Mouse (Mus musculus) spleen, embryonic (tissue): ENCODE data around the gene Adamts20.
"Not testable (repeated sequence)": the region's sequence is repeated elsewhere in the genome, so short reads cannot be mapped to it uniquely, and the experiment has no call there.

ENCODE experiments used
- CTCF ChIA-PET: fragments of 350-600 bp; sonication (Branson Sonifier 250); formaldehyde crosslinking; loops from one replicate; lab custom pipeline; 2022; lab: Charles Lee

Gene Adamts20

DNA sequence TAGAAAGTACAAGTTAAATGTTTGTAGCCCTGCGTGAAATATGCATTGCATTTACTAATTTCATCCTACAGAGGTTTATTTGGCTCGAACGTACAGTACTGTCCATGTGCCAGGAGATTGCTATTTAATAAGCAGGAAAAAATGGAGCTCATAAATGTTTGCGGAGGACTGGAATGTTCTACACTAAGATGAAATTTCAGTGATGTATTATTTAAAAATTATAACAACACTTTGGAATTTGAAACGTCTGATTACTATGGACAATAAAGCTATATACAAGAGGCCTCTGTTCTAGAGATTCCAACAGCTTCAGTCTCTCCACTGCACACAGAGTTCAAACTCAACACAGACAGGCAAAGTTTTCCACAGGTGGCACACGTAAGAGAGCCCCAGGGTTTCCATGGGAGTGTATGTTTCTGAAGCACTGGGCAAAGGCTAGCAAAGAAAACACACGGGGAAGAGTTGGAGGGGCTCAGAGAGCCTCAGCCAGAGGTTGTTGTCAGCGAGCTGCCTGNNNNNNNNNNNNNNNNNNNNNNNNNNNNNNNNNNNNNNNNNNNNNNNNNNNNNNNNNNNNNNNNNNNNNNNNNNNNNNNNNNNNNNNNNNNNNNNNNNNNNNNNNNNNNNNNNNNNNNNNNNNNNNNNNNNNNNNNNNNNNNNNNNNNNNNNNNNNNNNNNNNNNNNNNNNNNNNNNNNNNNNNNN is 20.6 kb downstream of the Adamts20 start:
- CTCF ChIA-PET, result no interaction called here

DNA sequence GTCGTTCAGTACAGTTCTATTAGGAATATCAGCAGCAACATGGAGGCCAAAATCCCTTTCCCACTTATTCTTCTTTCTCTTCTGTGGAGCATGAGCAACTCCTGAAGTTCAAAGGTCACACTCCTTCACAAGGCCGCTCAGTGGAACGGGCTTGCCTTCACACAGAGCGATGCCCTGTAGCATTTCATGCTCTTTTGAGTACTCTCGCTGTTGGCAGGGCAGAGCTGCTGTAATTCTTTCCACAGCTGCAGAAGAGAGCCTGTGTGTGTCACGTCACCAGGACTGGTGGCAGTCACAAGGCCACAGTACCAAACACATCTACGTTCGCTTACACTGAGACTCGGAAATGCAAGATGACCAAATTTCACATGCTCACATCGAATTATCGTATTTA is 21.2 kb downstream of the Adamts20 start:
- CTCF ChIA-PET, result no interaction called here

DNA sequence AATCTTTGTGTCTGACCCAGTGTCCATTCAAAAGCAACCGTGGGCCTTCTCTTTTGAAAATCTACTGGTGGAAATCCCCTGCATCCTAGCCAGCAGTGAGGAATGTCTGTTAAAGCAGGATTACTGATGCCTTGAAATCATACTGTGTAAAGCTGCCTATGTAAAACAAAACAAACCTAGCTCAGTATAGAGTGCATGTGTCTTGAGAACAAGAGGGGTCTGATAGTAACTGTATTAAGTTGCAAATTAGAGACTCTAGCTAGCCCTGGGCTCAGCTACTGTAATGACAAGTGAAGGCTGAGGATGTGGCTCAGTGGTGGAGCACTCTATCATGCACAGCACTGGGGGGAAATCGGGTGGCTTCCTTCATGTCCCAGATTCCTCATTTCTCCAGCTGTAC is 22.2 kb downstream of the Adamts20 start:
- CTCF ChIA-PET, result no interaction called here

DNA sequence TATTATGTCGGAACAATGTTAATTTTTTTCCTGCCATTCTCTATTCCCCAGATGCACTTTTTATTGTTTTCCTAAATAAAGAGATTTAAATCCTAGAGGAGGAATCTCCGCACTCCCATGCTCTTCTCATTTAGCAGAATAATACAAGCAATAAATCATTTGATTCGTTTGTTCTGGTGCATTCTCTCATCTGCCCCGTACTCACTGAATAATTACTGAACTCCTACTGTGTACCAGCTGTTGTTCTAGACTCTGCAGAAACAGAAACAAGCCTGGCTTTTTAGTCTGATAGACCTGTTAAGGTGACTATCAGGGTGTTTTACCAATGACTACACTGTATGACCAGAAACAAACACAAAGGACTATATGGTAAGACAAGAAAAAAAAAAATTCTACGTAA is 29.7 kb downstream of the Adamts20 start:
- CTCF ChIA-PET, result no interaction called here

DNA sequence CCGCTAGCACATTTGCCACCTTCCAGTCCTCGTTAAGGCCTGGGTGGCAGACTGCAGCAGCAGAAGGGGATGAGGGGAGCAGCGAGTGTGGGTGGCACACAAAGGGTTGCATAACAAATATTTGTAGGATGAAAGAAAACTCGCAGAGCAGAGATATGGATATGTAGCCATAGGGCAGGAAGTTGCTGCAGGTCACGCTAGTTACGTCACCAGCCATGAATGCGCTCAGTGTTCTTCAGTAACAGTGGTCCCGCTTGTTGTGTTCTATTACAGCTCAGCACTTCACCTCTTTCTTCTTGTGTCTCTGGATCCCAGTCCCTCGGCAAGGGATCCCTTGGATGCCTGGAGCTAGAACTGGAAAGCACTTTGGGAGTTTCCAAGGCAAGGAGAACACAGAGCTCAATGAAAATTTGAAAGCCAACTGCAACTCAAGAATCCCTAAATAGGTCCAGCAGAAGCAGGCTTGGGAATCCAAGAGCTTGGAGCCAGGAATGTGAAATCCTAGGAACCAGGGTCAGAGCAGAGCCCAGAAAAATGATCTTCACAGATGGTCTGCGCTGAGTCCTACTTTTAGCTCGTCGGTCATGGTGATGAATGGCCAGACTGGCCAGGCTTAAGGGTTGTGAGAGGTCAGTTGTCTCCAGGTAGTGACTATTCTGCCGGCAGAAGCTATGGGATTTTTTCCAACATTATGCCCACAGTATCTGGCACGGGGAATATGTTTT is 34.4 kb downstream of the Adamts20 start:
- CTCF ChIA-PET, result no interaction called here

DNA sequence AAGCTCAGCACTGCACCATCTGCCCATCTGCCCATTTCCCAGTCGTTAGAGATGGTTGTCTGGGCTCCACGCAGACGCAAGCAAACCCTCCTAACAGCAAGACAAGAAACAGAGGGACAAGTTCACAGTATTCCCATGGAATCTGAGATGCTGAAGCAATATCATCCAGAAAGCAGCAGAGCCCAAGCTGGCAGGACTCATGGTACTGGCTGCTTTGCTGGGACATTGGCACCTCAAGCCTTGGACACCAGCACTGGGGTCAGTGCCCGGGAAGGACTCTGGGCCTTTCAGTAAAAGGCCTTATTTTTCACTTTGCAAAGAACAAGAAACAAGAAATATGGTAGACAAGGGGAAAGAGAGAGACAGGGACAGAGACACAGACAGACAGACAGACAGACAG is 36.5 kb downstream of the Adamts20 start:
- CTCF ChIA-PET, result no interaction called here

DNA sequence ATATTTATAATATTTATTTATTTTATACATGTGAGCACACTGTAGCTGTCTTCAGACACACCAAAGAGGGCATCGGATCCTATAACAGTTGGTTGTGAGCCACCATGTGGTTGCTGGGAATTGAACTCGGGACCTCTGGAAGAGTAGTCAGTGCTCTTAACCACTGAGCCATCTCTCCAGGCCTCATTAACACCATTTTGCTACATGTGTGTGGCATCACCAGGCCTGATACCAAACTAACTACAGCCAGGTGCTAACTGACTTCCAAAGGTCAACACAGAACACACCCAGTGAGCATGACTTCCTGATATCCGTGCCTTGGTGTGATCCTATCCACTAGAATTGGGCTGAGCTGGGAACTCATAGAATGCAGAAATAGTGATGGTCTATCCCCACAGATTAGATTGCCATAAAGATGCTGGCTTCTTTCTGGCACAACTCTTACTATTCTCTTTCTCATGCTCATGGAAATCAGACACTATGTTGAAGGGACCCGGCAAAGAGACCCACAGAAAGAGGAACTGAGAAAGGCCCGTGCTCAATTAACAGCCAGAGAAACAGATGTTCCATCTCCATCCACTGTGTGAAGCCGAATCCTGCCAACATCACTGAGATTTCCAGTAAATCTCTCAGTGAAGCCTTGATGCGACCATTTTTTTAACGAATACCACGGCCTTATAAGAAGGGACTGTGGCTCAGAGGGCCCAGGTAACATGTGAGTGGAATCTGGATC is 37.6 kb downstream of the Adamts20 start:
- CTCF ChIA-PET, result no interaction called here

DNA sequence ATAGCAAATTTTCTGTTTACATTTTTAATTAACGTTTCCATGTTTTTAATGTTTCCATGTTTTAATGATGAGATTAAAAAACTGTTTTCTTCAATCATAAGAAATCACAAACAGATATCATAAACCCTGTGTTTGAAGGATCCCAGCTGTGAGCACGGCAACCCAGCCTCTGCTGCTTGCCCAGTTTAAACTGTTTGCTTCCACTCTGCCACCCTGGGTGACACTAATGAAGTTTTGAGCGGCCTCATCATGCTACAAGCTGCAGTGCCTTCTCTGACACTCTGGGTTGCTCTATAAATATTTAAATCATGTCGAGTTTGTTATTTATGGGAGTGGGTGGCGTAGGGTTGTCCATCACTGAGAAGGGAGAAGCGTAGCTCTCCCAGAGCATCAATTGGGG is 44.7 kb downstream of the Adamts20 start:
- CTCF ChIA-PET, result no interaction called here

DNA sequence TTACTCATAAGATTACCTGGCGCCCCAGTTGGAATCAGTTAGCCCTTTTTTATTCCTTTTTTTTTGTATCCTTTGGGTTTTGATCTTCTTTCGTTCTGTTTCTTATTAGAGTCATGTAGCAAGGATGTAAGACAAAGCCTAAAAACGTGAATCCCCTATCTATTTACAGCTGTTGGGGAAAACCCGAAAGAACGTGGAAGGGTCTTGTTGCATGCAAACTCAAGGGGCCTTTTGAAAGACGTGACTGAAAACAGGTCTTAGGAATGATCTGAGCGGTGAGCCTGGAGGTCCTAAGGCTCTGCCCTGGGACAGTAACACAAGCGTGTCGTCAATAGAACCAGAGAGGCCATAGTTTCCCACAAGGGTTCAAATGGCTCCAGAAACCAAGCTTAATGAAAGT is 46.1 kb downstream of the Adamts20 start:
- CTCF ChIA-PET, result no interaction called here

DNA sequence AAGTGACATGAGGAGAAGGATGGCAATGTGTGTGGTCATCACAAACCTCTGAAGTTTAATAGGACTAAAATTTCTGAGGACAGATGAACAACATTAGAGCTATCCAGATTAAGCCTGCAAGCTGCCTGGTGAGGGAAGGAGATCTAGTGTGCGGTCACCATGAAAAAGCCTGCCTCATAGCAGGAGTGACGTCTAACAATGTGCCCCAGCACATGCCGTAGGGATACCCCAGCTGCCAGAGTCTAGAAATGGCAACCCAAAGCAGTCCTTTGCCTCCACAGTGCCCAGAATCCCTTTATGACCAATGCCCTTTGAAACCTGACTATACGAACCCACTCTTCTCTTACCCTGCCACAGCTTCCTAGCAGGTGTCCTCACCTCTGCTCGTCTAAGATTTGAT is 46.8 kb downstream of the Adamts20 start:
- CTCF ChIA-PET, result no interaction called here

DNA sequence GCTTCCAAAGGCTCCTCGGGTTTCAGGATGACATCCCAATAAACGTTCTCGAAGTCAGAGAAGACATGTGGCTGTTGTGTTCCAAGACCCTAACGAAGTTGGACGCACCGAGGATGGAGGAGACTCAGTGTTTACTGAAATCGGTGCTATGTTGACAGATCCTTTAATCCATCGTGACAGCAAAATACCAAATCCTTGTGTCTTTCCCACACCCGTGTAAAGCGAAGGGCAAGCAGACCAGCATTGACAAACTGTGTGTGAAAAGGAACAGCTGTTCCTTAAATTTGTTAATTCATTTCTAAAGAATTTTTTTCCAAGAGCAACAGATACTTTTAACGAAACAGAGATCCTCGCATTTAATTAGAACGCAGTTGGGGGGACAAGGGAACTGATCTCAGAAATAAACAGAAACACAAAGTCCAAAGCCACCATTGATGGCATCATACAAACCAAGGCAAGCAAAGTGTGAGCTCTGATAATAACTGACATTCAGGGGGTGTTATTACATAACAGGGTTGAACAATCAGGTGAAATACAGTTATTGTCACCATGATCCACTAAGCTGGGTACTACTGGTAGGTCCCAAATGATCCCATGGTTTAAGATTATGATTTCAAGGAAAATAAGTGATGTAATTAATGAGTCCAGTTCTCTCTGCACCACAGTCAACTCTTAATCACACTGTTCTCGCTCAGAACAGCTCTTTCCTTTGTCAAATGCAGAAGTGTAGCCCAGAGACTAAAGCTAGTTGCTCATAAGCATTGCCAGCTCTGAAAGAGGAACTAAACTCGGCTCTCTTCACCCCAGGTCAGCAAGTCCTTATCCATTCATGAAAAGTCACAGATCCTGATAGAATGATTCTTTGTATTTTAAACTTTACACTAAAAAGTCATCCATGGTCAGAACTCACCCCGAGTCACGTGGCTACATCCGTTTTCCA is 47.7 kb downstream of the Adamts20 start:
- CTCF ChIA-PET, result no interaction called here

DNA sequence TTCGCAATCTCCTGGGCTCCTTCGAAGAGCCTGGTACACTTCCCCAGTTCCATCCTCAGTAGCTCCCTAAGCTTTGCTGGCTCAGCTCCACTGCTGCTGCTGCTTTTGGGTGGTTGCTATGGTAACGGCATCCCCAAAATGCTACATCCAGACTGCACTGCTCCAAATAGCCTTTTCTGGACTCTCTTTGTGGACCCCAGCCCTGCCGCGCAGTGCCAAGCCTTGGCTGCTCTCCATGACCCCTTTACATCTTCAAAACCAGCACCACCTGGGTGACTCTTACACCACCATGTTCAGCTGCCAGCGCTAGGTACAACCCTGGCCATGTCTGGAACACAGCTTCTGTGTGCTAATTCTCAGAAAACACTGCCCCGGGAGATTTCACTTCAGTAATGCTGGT is 55.4 kb downstream of the Adamts20 start:
- CTCF ChIA-PET, result no interaction called here

DNA sequence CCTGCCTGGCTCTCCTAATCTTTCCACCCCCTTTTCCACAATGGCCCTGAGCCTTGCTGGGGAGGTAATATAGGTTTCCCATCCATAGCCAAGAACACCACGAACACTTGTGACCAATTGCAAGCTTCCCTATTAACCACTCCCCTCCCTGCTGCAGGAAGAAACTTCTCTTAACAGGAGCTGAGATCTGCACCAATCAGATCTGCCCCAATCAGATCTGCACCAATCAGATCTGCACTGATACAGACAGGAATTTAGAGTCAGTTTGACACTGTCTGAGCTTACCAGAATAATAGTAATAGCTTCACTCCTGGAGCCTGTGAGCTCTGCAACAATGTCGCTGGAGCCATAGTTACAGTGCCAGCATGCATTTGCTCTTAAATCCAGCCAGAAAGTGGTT is 58.9 kb downstream of the Adamts20 start:
- CTCF ChIA-PET, result no interaction called here

DNA sequence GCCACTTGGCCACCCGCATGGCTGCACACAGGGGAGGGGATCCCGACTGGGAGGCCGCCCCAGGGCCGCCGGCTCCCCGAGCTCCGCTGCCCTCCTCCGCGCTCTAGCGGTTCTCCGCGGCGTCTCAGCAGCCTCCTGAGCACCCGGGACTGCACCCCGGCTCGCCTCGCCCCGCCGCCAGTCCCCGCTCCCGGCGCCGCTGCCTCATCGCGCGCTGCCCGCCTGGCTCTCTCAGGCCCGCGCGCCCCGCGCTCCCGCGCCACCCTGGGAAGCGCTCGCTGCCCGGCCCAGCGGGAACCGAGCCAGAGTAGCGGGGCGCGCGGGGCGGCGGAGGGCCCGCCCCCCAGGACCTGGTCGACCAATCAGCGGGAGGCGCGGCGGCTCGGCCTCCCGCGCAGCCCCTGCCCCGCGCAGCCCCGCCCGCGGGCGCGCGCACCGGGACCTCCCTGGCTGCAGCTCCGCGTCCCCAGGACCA is 61.1 kb downstream of the Adamts20 start:
- CTCF ChIA-PET, result no interaction called here

DNA sequence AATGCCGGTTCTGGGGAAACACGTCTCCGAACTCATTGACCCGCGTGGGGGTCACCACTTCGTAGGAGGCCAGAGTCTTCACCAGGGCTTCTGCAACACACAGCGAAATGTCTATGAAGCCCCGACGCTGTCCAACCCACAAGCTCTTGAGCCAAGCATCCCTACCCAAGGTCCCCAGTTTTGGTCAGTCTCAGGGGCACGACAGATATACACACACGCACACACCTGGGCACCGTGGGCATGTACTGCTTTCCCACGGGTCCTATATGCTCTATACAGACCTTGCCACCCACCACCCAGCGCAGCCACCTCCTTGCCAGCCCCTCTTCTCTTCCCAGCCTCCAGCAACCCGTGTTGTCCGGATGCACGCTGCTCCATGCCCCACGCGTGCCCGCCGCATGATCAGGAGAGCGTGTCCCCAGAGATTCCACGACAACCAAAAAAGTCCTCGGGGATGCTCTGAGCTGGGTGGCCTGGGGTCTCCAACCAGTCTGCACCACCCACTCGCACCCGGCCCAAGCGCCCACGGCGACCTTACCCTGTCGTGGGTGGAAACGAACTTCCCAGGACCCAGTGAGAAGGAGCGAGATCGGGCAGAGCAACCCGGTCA is 61.7 kb downstream of the Adamts20 start:
- CTCF ChIA-PET, result no interaction called here

DNA sequence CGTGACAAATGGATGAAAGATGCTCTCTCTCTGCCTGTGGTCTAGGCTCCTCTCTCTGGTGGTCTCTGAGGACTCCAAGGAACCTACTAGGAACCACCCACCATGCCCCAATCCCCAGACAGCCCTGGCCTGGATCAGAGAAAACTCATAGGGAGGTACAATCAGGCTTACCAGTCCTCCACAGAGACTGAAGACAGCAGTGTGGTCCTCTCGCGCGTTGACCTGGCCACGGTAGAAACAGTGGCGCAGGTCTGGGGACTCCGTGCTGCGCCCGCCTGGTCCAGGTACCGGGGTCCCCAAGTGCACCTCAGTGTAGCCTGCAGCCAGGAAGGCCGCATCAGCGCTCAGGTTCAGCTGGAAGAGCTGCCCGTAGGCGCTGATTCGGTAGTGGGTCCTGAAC is 62.2 kb downstream of the Adamts20 start:
- CTCF ChIA-PET, result no interaction called here

DNA sequence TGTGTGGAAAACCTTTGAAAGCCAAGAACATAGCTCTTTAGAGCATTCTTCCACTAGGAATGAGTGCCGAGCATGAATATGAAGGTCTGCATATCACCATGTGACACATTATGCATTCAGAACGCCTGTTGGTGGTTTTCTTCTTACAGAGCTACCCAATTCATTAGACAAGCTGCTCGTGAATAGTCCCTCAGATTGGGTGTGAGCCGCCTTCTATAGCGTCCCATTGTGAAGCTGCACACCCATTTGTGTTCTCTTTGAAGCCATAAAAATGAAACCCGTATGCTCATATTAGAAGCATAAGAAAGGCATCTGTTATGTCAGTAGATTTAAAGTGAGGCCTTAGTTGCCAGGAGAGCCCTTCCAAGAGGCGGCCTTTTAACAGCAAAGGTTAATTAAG is 72.5 kb downstream of the Adamts20 start:
- CTCF ChIA-PET, result no interaction called here

DNA sequence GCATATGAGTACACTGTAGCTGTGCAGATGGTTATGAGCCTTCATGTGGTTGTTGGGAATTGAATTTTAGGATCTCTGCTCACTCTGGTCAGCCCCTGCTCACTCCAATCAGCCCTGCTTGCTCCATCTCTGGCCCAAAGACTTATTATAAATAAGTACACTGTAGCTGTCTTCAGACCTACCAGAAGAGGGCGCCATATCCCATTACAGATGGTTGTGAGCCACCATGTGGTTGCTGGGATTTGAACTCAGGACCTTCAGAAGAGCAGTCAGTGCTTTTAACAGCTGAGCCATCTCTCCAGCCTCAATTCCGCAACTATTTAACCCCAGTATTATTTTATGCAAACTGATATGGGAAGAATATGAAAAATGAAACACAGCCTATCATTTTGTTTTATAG is 75.1 kb downstream of the Adamts20 start:
- CTCF ChIA-PET, result not testable (repeated sequence)

DNA sequence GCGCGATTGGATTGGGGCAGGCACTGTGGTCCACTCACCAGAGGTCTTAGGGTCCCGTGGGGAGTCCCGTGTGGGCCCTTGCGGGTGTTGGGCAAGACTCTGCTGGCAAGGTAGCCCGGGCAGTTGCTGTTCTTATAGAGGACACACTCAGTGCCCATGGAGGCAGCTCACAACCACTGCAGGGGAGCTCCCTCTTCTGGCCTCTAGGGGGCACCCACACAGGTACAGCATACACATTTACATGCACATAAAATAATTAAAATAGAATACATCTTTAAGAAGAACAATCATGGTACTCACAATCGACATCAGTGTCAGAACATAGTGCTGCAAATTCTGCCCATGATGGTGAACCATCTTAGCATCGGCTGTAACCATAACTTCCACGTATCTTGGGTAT is 85.8 kb downstream of the Adamts20 start:
- CTCF ChIA-PET, result no interaction called here

DNA sequence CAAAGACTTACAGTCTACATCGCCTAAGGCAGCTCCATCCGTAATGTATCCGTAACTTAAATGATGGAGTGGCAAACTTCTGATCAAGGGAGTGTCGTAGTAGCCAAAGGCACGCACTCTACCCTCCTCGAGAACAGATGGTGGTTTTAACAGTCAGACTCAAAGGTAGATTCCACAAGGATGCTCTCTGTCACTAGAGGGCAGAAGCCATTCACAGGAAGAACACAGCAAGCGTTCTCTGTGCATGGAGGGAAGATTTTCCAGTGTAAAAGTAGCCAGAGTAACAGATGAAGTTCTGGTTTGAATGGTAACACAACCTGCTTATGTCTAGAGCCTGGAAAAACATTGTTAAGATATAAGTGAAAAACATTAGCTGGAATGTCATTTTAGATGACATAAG is 92.7 kb downstream of the Adamts20 start:
- CTCF ChIA-PET, result no interaction called here

DNA sequence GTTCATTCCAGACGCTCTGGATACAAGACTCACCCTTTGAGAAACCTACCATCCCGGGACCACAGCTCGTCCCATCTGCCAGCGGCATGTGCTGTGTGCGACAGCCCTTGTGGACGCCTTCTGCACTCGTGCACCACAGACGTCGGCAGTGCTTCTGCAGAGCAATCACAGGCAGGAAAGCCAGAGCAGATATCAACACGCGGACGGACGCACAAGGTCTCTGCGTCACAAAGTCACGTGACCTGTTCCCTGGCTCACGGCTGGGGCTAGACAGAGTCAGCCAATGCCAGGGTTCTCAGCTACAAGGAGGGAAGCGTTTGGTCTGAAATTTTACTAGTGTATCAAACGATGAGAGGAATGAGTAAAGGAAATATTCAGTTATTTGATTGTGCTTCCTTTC is 116.2 kb downstream of the Adamts20 start:
- CTCF ChIA-PET, result no interaction called here
